In genomic region chr2:6667611-6668010, GRCm38 (mm10) we compare ENCODE assay signal across 13 mouse cellular contexts.
DNase-seq lines count a peak whose midpoint lies in the region; ATAC-seq and TF ChIP-seq lines count a peak whose summit lies in the region.
"Had no signal": no experiment of that assay in that cellular context is flagged by ENCODE, and none has a peak within 500 bp of the region (broad histone marks: within the 10 kb centered on the region; RNA-seq: fewer than 3 reads in every experiment).

No protein-coding gene starts in this region.

- H3K27me3 ChIP-seq in embryonic facial prominence, embryonic 14.5 days (replicated peaks; ENCODE audit: control insufficient read depth, insufficient read depth, low read length) = no peaks in the 10 kb centered on the region
- no peaks in the 10 kb centered on the region for H3K27me3 ChIP-seq in embryonic facial prominence, embryonic 10.5 days (replicated peaks; ENCODE audit: low read depth, poor library complexity, severe bottlenecking)
- no peaks in the 10 kb centered on the region for H3K27me3 ChIP-seq in cerebellum, adult 2 months (ENCODE audit: control insufficient read depth, insufficient read depth, low read length)
- H3K27me3 ChIP-seq in intestine, postnatal 0 days (replicated peaks; ENCODE audit: control insufficient read depth, insufficient read depth, low read length) = no peaks in the 10 kb centered on the region

- H3K9ac ChIP-seq in embryonic facial prominence, embryonic 14.5 days (ENCODE audit: low read depth, low read length) = no peak overlapping the region
- no peak overlapping the region for H3K9ac ChIP-seq in intestine, postnatal 0 days (ENCODE audit: low read depth, low read length)

- no peaks in the 10 kb centered on the region for H3K4me1 ChIP-seq in embryonic facial prominence, embryonic 14.5 days (ENCODE audit: control insufficient read depth, insufficient read depth, low read length)
- no peaks in the 10 kb centered on the region for H3K4me1 ChIP-seq in embryonic facial prominence, embryonic 10.5 days
- H3K4me1 ChIP-seq in cerebellum, adult 2 months (ENCODE audit: control insufficient read depth, insufficient read depth, low read length) = no peaks in the 10 kb centered on the region; the same call in 1 of the 2 replicates
- no peaks in the 10 kb centered on the region for H3K4me1 ChIP-seq in intestine, postnatal 0 days (replicated peaks; ENCODE audit: control insufficient read depth, insufficient read depth, low read length)

- H3K4me3 ChIP-seq in embryonic facial prominence, embryonic 14.5 days (ENCODE audit: low read depth, low read length) = no peak overlapping the region
- H3K4me3 ChIP-seq in embryonic facial prominence, embryonic 10.5 days = no peak overlapping the region
- H3K4me3 ChIP-seq in layer of hippocampus, adult 2 months = no peak overlapping the region
- no peak overlapping the region for H3K4me3 ChIP-seq in cerebellum, adult 2 months (replicated peaks; ENCODE audit: insufficient read depth, low read depth, low read length)
- H3K4me3 ChIP-seq in intestine, postnatal 0 days (ENCODE audit: low read depth, low read length) = no peak overlapping the region

- H3K27ac ChIP-seq in embryonic facial prominence, embryonic 14.5 days (replicated peaks; ENCODE audit: low read depth, low read length) = no peak overlapping the region
- no peak overlapping the region for H3K27ac ChIP-seq in embryonic facial prominence, embryonic 10.5 days (replicated peaks)
- H3K27ac ChIP-seq in layer of hippocampus, adult 2 months = peak overlapping the region; percentile 67
- no peak overlapping the region for H3K27ac ChIP-seq in cerebellum, adult 2 months (ENCODE audit: insufficient read depth, low read length)
- H3K27ac ChIP-seq in intestine, postnatal 0 days (ENCODE audit: low read depth, low read length) = no peak overlapping the region
- H3K27ac ChIP-seq: stomach, postnatal 0 days had no signal

- peak; percentile 48 for DNase-seq in embryonic facial prominence, embryonic 14.5 days (ENCODE audit: low spot score)
- no peak for DNase-seq in embryonic facial prominence, embryonic 10.5 days (ENCODE audit: low spot score)
- DNase-seq in layer of hippocampus, adult 2 months (ENCODE audit: low spot score in 2 of 2) = peak in 1 of 2 experiments; percentile 46
- DNase-seq in layer of hippocampus, postnatal 25 days (ENCODE audit: extremely low spot score in 1 of 2, low spot score in 1 of 2) = no peak
- peak; percentile 22 to 50 for DNase-seq in cerebellum, adult 2 months
- DNase-seq in layer of hippocampus, postnatal 14 days (ENCODE audit: low spot score in 2 of 2) = peak; percentile 20 to 45
- DNase-seq in kidney, adult 18-20 months = no peak
- DNase-seq: heart, adult 18-20 months; heart, postnatal 36 days; kidney, adult 9 months; lung, adult 18-20 months had no signal

- H3K4me2 ChIP-seq in embryonic facial prominence, embryonic 14.5 days (ENCODE audit: low read depth, low read length) = no peak overlapping the region
- no peak overlapping the region for H3K4me2 ChIP-seq in intestine, postnatal 0 days (replicated peaks; ENCODE audit: low read depth)

- H3K36me3 ChIP-seq in embryonic facial prominence, embryonic 14.5 days (ENCODE audit: control insufficient read depth, insufficient read depth, low read length) = no peaks in the 10 kb centered on the region
- no peaks in the 10 kb centered on the region for H3K36me3 ChIP-seq in embryonic facial prominence, embryonic 10.5 days (replicated peaks)
- H3K36me3 ChIP-seq in intestine, postnatal 0 days (ENCODE audit: control insufficient read depth, insufficient read depth) = no peaks in the 10 kb centered on the region

- 74% methylated on average over 4 of the region's 4 CpGs for WGBS in embryonic facial prominence, embryonic 14.5 days
- WGBS in embryonic facial prominence, embryonic 10.5 days = 84% methylated on average over 4 of the region's 4 CpGs
- WGBS in cerebellum, adult 2 months = 34% methylated on average over 4 of the region's 4 CpGs
- WGBS in intestine, postnatal 0 days = 76% methylated on average over 4 of the region's 4 CpGs

- H3K9me3 ChIP-seq in embryonic facial prominence, embryonic 14.5 days (ENCODE audit: control insufficient read depth, low read length) = no peaks in the 10 kb centered on the region
- H3K9me3 ChIP-seq in embryonic facial prominence, embryonic 10.5 days = no peaks in the 10 kb centered on the region
- H3K9me3 ChIP-seq in intestine, postnatal 0 days (ENCODE audit: control insufficient read depth) = no peaks in the 10 kb centered on the region

- no peak for TF ChIP-seq POLR2A in cerebellum, adult 2 months (IDR thresholded peaks at IDR 0.05; ENCODE audit: borderline replicate concordance, insufficient read depth, low read length)

- peak; percentile 50; the same call in 1 of the 2 replicates for ATAC-seq in embryonic facial prominence, embryonic 14.5 days (ENCODE audit: low read depth)
- no peak for ATAC-seq in intestine, postnatal 0 days

- no peak for TF ChIP-seq CTCF in layer of hippocampus, adult 2 months (conservative IDR thresholded peaks at IDR 0.05)
- TF ChIP-seq CTCF in cerebellum, adult 2 months (IDR thresholded peaks at IDR 0.05; ENCODE audit: borderline replicate concordance, insufficient read depth, low read depth, low read length) = no peak
- no peak for TF ChIP-seq CTCF in intestine, postnatal 0 days (IDR thresholded peaks at IDR 0.05; ENCODE audit: low read depth)

Comparison
In these comparisons a context has a peak if more than half of its experiments do, and no peak if none do; other contexts are left out.
1. DNase-seq: peak in embryonic facial prominence, embryonic 14.5 days (single experiment), cerebellum, adult 2 months (2 of 2) and layer of hippocampus, postnatal 14 days (2 of 2); none in embryonic facial prominence, embryonic 10.5 days (single experiment), layer of hippocampus, postnatal 25 days (0 of 2) and kidney, adult 18-20 months (single experiment).